Mouse (Mus musculus) small intestine, adult 2 months (tissue): ENCODE results near the gene Tbl1xr1.

ENCODE experiments used
- CTCF ChIP-seq: fragments of 200-500 bp; IDR thresholded peaks from 2 replicates; pipeline ENCODE4 v1.5.1; 2012; ENCODE audit warnings: low read depth, mild to moderate bottlenecking, control low read depth, inconsistent platforms, low read length, moderate library complexity, mixed read lengths; ENCODE audit not compliant: insufficient replicate concordance, insufficient read length; ENCODE audit errors: extremely low read depth
- POLR2A ChIP-seq: fragments of 200-500 bp; IDR thresholded peaks from 2 replicates; pipeline ENCODE4 v1.6.1; 2012; ENCODE audit warnings: low read depth, mild to moderate bottlenecking, control low read depth, inconsistent platforms, low read length, moderate library complexity

- TF ChIP-seq POLR2A (no peak), CTCF (no peak)
Measured at GRCm38 (mm10) chr3:22167856-22168255, 91.4 kb downstream of the Tbl1xr1 start.
